Mouse (Mus musculus): Measurements from ENCODE around the gene Gna15. TPM values are rescaled to one million over a fixed set of nuclear protein-coding genes. Genes with fewer than 3 reads are reported as not detected.

Gene Gna15
- total and polyA plus RNA-seq, 2 experiments from 2014 or later: 1.3 to 1.6 TPM

GRCm38 (mm10) chr10:81456983-81457563 lies 67.0 kb downstream of the Gna15 start:
- Histone ChIP-seq H3K4me3 (ENCODE audit: low read depth, low read length) (no peak overlapping the region), H3K27me3 (ENCODE audit: insufficient read depth, low read length) (peaks cover 31% of the 10 kb centered on the region), H3K9me3 (ENCODE audit: low read length) (no peaks in the 10 kb centered on the region), H3K4me2 (ENCODE audit: low read depth) (no peak overlapping the region), H3K36me3 (ENCODE audit: insufficient read depth) (peaks cover 5% of the 10 kb centered on the region; the same call in 1 of the 2 replicates), H3K4me1 (ENCODE audit: insufficient read depth) (no peaks in the 10 kb centered on the region), H3K9ac (no peak overlapping the region), H3K27ac (ENCODE audit: low read depth, low read length) (no peak overlapping the region)
- 54% methylated on average over 12 of the region's 12 CpGs for WGBS
- DNase-seq (no peak), ATAC-seq (peak; percentile 19; the same call in 1 of the 2 replicates)
- TF ChIP-seq CTCF (IDR thresholded peaks at IDR 0.05; ENCODE audit: low read depth): no peak

- no peak for TF ChIP-seq CTCF (IDR thresholded peaks at IDR 0.05; ENCODE audit: low read depth)
- Histone ChIP-seq H3K9me3 (ENCODE audit: low read length) (no peaks in the 10 kb centered on the region), H3K4me1 (ENCODE audit: insufficient read depth) (no peaks in the 10 kb centered on the region), H3K27ac (ENCODE audit: low read depth, low read length) (no peak within 1 kb of the TSS), H3K9ac (no peak within 1 kb of the TSS), H3K4me3 (ENCODE audit: low read depth, low read length) (no peak within 1 kb of the TSS), H3K36me3 (ENCODE audit: insufficient read depth) (no peaks in the 10 kb centered on the region), H3K27me3 (ENCODE audit: insufficient read depth, low read length) (peaks cover 35% of the 10 kb centered on the region), H3K4me2 (ENCODE audit: low read depth) (no peak within 1 kb of the TSS)
- WGBS: 63% methylated on average over 28 of the region's 28 CpGs
- DNase-seq (no peak), ATAC-seq (no peak)
Observed at GRCm38 (mm10) chr10:81455181-81455895, 68.7 kb downstream of the Gna15 start, which contains the start of gene Nfic. Gene Nfic, minus strand, starts transcription at chr10:81455635.

- Histone ChIP-seq H3K4me1 (ENCODE audit: insufficient read depth) (no peaks in the 10 kb centered on the region), H3K36me3 (ENCODE audit: insufficient read depth) (no peaks in the 10 kb centered on the region), H3K9me3 (ENCODE audit: low read length) (no peaks in the 10 kb centered on the region), H3K27ac (ENCODE audit: low read depth, low read length) (no peak overlapping the region), H3K4me2 (ENCODE audit: low read depth) (no peak overlapping the region), H3K4me3 (ENCODE audit: low read depth, low read length) (no peak overlapping the region), H3K9ac (no peak overlapping the region), H3K27me3 (ENCODE audit: insufficient read depth, low read length) (peaks cover 35% of the 10 kb centered on the region)
- no peak for TF ChIP-seq CTCF (IDR thresholded peaks at IDR 0.05; ENCODE audit: low read depth)
- no peak for ATAC-seq
- DNase-seq: no peak
- WGBS: 77% methylated on average over 2 of the region's 2 CpGs
Observed at GRCm38 (mm10) chr10:81454106-81454505, 69.9 kb downstream of the Gna15 start.

- no peaks in the 10 kb centered on the region for H3K4me1 ChIP-seq (ENCODE audit: insufficient read depth)
- no peak overlapping the region for H3K4me3 ChIP-seq (ENCODE audit: low read depth, low read length)
- DNase-seq: no peak
- H3K27me3 ChIP-seq (ENCODE audit: insufficient read depth, low read length): peaks cover 35% of the 10 kb centered on the region
- no peaks in the 10 kb centered on the region for H3K36me3 ChIP-seq (ENCODE audit: insufficient read depth)
- no peak overlapping the region for H3K9ac ChIP-seq
- WGBS: 5% methylated on average over 14 of the region's 14 CpGs
- no peak overlapping the region for H3K4me2 ChIP-seq (ENCODE audit: low read depth)
- H3K9me3 ChIP-seq (ENCODE audit: low read length): no peaks in the 10 kb centered on the region
- no peak overlapping the region for H3K27ac ChIP-seq (ENCODE audit: low read depth, low read length)
- TF ChIP-seq CTCF (IDR thresholded peaks at IDR 0.05; ENCODE audit: low read depth): no peak
- ATAC-seq: no peak
Observed at GRCm38 (mm10) chr10:81452947-81453288, 71.1 kb downstream of the Gna15 start.

Small RNAs within 50 kb of the gene (microRNA-seq; reads per million reads assigned to microRNA genes)
- gene Gm25595: 0 reads per million in 2 experiments

Other genes starting within 250 kb of the Gna15 start
- gene Tjp3, start 232.6 kb downstream of the Gna15 start, total RNA-seq (2014; rRNA removed): 6.3 and 8.5 TPM in 2 replicates
- 5.7 and 6.4 TPM in 2 replicates for gene Tjp3, start 232.6 kb downstream of the Gna15 start, polyA plus RNA-seq (2015; fragmentation: Nextera tagmentation; extraction: Ambion mirVana)
- gene Pip5k1c, start 231.3 kb downstream of the Gna15 start, total RNA-seq (2014; rRNA removed): 189 and 229 TPM in 2 replicates
- gene Pip5k1c, start 231.3 kb downstream of the Gna15 start, polyA plus RNA-seq (2015; fragmentation: Nextera tagmentation; extraction: Ambion mirVana): 110 and 130 TPM in 2 replicates
- gene Cactin, start 203.1 kb downstream of the Gna15 start, total RNA-seq (2014; rRNA removed): 24.2 and 43.4 TPM in 2 replicates
- 19.9 and 24.2 TPM in 2 replicates for gene Cactin, start 203.1 kb downstream of the Gna15 start, polyA plus RNA-seq (2015; fragmentation: Nextera tagmentation; extraction: Ambion mirVana)
- gene Tbxa2r, start 195.5 kb downstream of the Gna15 start, total RNA-seq (2014; rRNA removed): 2.4 and 3.9 TPM in 2 replicates
- gene Tbxa2r, start 195.5 kb downstream of the Gna15 start, polyA plus RNA-seq (2015; fragmentation: Nextera tagmentation; extraction: Ambion mirVana): 3.3 and 3.4 TPM in 2 replicates
- gene Gipc3, start 181.0 kb downstream of the Gna15 start, total RNA-seq (2014; rRNA removed): 0.15 TPM in 1 of 2 replicates, not detected in the other
- not detected in 2 replicates for gene Gipc3, start 181.0 kb downstream of the Gna15 start, polyA plus RNA-seq (2015; fragmentation: Nextera tagmentation; extraction: Ambion mirVana)
- gene Hmg20b, start 173.7 kb downstream of the Gna15 start, total RNA-seq (2014; rRNA removed): 15.1 and 21.6 TPM in 2 replicates
- 25.1 and 25.2 TPM in 2 replicates for gene Hmg20b, start 173.7 kb downstream of the Gna15 start, polyA plus RNA-seq (2015; fragmentation: Nextera tagmentation; extraction: Ambion mirVana)
- 19.8 and 23.4 TPM in 2 replicates for gene Mfsd12, start 166.7 kb downstream of the Gna15 start, total RNA-seq (2014; rRNA removed)
- 10.1 TPM in 2 replicates for gene Mfsd12, start 166.7 kb downstream of the Gna15 start, polyA plus RNA-seq (2015; fragmentation: Nextera tagmentation; extraction: Ambion mirVana)
- not detected in 2 replicates for gene 4930404N11Rik, start 158.4 kb downstream of the Gna15 start, total RNA-seq (2014; rRNA removed)
- gene 4930404N11Rik, start 158.4 kb downstream of the Gna15 start, polyA plus RNA-seq (2015; fragmentation: Nextera tagmentation; extraction: Ambion mirVana): 0.16 and 0.20 TPM in 2 replicates
- 60.2 and 67.2 TPM in 2 replicates for gene Fzr1, start 145.7 kb downstream of the Gna15 start, total RNA-seq (2014; rRNA removed)
- 128 and 132 TPM in 2 replicates for gene Fzr1, start 145.7 kb downstream of the Gna15 start, polyA plus RNA-seq (2015; fragmentation: Nextera tagmentation; extraction: Ambion mirVana)
- gene Dohh, start 139.8 kb downstream of the Gna15 start, total RNA-seq (2014; rRNA removed): 126 and 139 TPM in 2 replicates
- gene Dohh, start 139.8 kb downstream of the Gna15 start, polyA plus RNA-seq (2015; fragmentation: Nextera tagmentation; extraction: Ambion mirVana): 111 and 125 TPM in 2 replicates
- gene Gm48551, start 139.8 kb downstream of the Gna15 start, total RNA-seq (2014; rRNA removed): 2.5 and 3.3 TPM in 2 replicates
- 5.0 and 7.3 TPM in 2 replicates for gene Gm48551, start 139.8 kb downstream of the Gna15 start, polyA plus RNA-seq (2015; fragmentation: Nextera tagmentation; extraction: Ambion mirVana)
- 5.8 and 16.6 TPM in 2 replicates for gene Gm48552, start 135.2 kb downstream of the Gna15 start, total RNA-seq (2014; rRNA removed)
- gene Gm48552, start 135.2 kb downstream of the Gna15 start, polyA plus RNA-seq (2015; fragmentation: Nextera tagmentation; extraction: Ambion mirVana): 1.9 and 3.7 TPM in 2 replicates
- gene Smim24, start 131.2 kb downstream of the Gna15 start, total RNA-seq (2014; rRNA removed): 0.77 and 1.3 TPM in 2 replicates
- 1.7 TPM in 2 replicates for gene Smim24, start 131.2 kb downstream of the Gna15 start, polyA plus RNA-seq (2015; fragmentation: Nextera tagmentation; extraction: Ambion mirVana)
- gene Nfic, start 68.6 kb downstream of the Gna15 start, total RNA-seq (2014; rRNA removed): 9.0 and 14.5 TPM in 2 replicates
- 14.8 and 23.1 TPM in 2 replicates for gene Nfic, start 68.6 kb downstream of the Gna15 start, polyA plus RNA-seq (2015; fragmentation: Nextera tagmentation; extraction: Ambion mirVana)
- 122 and 166 TPM in 2 replicates for gene Celf5, start 41.5 kb downstream of the Gna15 start, total RNA-seq (2014; rRNA removed)
- gene Celf5, start 41.5 kb downstream of the Gna15 start, polyA plus RNA-seq (2015; fragmentation: Nextera tagmentation; extraction: Ambion mirVana): 59.9 and 71.3 TPM in 2 replicates
- 83.3 and 105 TPM in 2 replicates for gene Ncln, start 27.8 kb downstream of the Gna15 start, total RNA-seq (2014; rRNA removed)
- gene Ncln, start 27.8 kb downstream of the Gna15 start, polyA plus RNA-seq (2015; fragmentation: Nextera tagmentation; extraction: Ambion mirVana): 57.1 and 65.0 TPM in 2 replicates
- gene S1pr4, start 24.1 kb downstream of the Gna15 start, total RNA-seq (2014; rRNA removed): 0.38 TPM in 1 of 2 replicates, not detected in the other
- gene S1pr4, start 24.1 kb downstream of the Gna15 start, polyA plus RNA-seq (2015; fragmentation: Nextera tagmentation; extraction: Ambion mirVana): 0.31 and 0.39 TPM in 2 replicates
- gene Gna11, start 21.0 kb upstream of the Gna15 start, total RNA-seq (2014; rRNA removed): 110 and 114 TPM in 2 replicates
- gene Gna11, start 21.0 kb upstream of the Gna15 start, polyA plus RNA-seq (2015; fragmentation: Nextera tagmentation; extraction: Ambion mirVana): 126 and 133 TPM in 2 replicates
- 450 and 455 TPM in 2 replicates for gene Aes, start 35.3 kb upstream of the Gna15 start, total RNA-seq (2014; rRNA removed)
- gene Aes, start 35.3 kb upstream of the Gna15 start, polyA plus RNA-seq (2015; fragmentation: Nextera tagmentation; extraction: Ambion mirVana): 752 and 802 TPM in 2 replicates
- gene Tle2, start 50.3 kb upstream of the Gna15 start, total RNA-seq (2014; rRNA removed): 20.5 and 25.6 TPM in 2 replicates
- 21.0 and 30.5 TPM in 2 replicates for gene Tle2, start 50.3 kb upstream of the Gna15 start, polyA plus RNA-seq (2015; fragmentation: Nextera tagmentation; extraction: Ambion mirVana)
- gene Tle6, start 76.8 kb upstream of the Gna15 start, total RNA-seq (2014; rRNA removed): 8.7 and 14.1 TPM in 2 replicates
- gene Tle6, start 76.8 kb upstream of the Gna15 start, polyA plus RNA-seq (2015; fragmentation: Nextera tagmentation; extraction: Ambion mirVana): 4.2 and 5.1 TPM in 2 replicates
- 3.8 and 4.7 TPM in 2 replicates for gene BC025920, start 82.0 kb upstream of the Gna15 start, total RNA-seq (2014; rRNA removed)
- gene BC025920, start 82.0 kb upstream of the Gna15 start, polyA plus RNA-seq (2015; fragmentation: Nextera tagmentation; extraction: Ambion mirVana): 1.4 TPM in 2 replicates
- 18.0 and 25.2 TPM in 2 replicates for gene Sirt6, start 103.6 kb upstream of the Gna15 start, total RNA-seq (2014; rRNA removed)
- 30.8 and 33.4 TPM in 2 replicates for gene Sirt6, start 103.6 kb upstream of the Gna15 start, polyA plus RNA-seq (2015; fragmentation: Nextera tagmentation; extraction: Ambion mirVana)
- 45.9 and 63.6 TPM in 2 replicates for gene Ankrd24, start 104.3 kb upstream of the Gna15 start, total RNA-seq (2014; rRNA removed)
- gene Ankrd24, start 104.3 kb upstream of the Gna15 start, polyA plus RNA-seq (2015; fragmentation: Nextera tagmentation; extraction: Ambion mirVana): 11.4 and 13.0 TPM in 2 replicates
- gene Gm10778, start 124.8 kb upstream of the Gna15 start, total RNA-seq (2014; rRNA removed): 5.9 and 9.5 TPM in 2 replicates
- 2.3 and 3.4 TPM in 2 replicates for gene Gm10778, start 124.8 kb upstream of the Gna15 start, polyA plus RNA-seq (2015; fragmentation: Nextera tagmentation; extraction: Ambion mirVana)
- gene Zfp433, start 180.6 kb upstream of the Gna15 start, total RNA-seq (2014; rRNA removed): 11.3 and 19.1 TPM in 2 replicates
- 6.6 and 9.1 TPM in 2 replicates for gene Zfp433, start 180.6 kb upstream of the Gna15 start, polyA plus RNA-seq (2015; fragmentation: Nextera tagmentation; extraction: Ambion mirVana)
- gene Gm3055, start 246.9 kb upstream of the Gna15 start, total RNA-seq (2014; rRNA removed): 27.7 and 37.7 TPM in 2 replicates
- 9.7 and 10.0 TPM in 2 replicates for gene Gm3055, start 246.9 kb upstream of the Gna15 start, polyA plus RNA-seq (2015; fragmentation: Nextera tagmentation; extraction: Ambion mirVana)

Data from forebrain, postnatal 0 days (tissue).